Mouse (Mus musculus) G1E (cell line): ENCODE measurements around the gene Rabggtb.

Experiments
- CTCF ChIP-seq: IDR thresholded peaks from 2 replicates; pipeline ENCODE4 v1.5.1; 2012; ENCODE audit warnings: low read depth, low read length, inconsistent platforms, mixed read lengths
- GATA1 ChIP-seq: IDR thresholded peaks from 2 replicates; pipeline ENCODE4 v1.6.1; 2012; ENCODE audit warnings: borderline replicate concordance, low read length, inconsistent platforms, mixed read lengths
- GATA2 ChIP-seq: IDR thresholded peaks from 2 replicates; pipeline ENCODE4 v1.6.1; 2012; ENCODE audit warnings: low read depth, low read length, inconsistent platforms, borderline replicate concordance
- POLR2AphosphoS5 ChIP-seq: IDR thresholded peaks from 2 replicates; pipeline ENCODE4 v1.6.1; 2012; ENCODE audit warnings: low read depth, low read length, inconsistent platforms; ENCODE audit not compliant: insufficient replicate concordance
- TAL1 ChIP-seq: conservative IDR thresholded peaks from 2 replicates; pipeline ENCODE4 v1.6.1; 2012; ENCODE audit warnings: low read depth, low read length, inconsistent platforms, mixed read lengths

- TF ChIP-seq TAL1 (no peak), CTCF (no peak), POLR2AphosphoS5 (no peak), GATA2 (no peak), GATA1 (no peak)
These were observed at the start of gene Rabggtb for GRCm38 (mm10) chr3:153912546-153913509.
